Mouse (Mus musculus) midbrain, embryonic 15.5 days (tissue): ENCODE measurements around the gene Itga2. TPM values are rescaled to one million over a fixed set of nuclear protein-coding genes. Genes with fewer than 3 reads are reported as not detected.

ENCODE experiments used
- ATAC-seq: fragments of 200-750 bp; cut with Nextera tagmentation; replicated peaks from 2 replicates; pipeline ENCODE4 v1.8.0; 2017; ENCODE audit warnings: moderate TSS enrichment
- H3K27ac ChIP-seq: fragments of 300-500 bp; sonication (generic); 2 replicates; pipeline ENCODE4 v1.5.1; 2015; ENCODE audit warnings: mild to moderate bottlenecking, inconsistent platforms
- H3K27me3 ChIP-seq: fragments of 300-500 bp; sonication (generic); replicated peaks from 2 replicates; pipeline ENCODE4 v1.6.1; 2015; ENCODE audit warnings: inconsistent platforms
- H3K36me3 ChIP-seq: fragments of 300-500 bp; sonication (generic); replicated peaks from 2 replicates; pipeline ENCODE4 v1.6.1; 2015; ENCODE audit warnings: inconsistent platforms
- H3K4me1 ChIP-seq: fragments of 300-500 bp; sonication (generic); 2 replicates; pipeline ENCODE4 v1.6.1; 2015; ENCODE audit warnings: inconsistent platforms
- H3K4me2 ChIP-seq: fragments of 300-500 bp; sonication (generic); 2 replicates; pipeline ENCODE4 v1.6.1; 2015; ENCODE audit warnings: inconsistent platforms, mild to moderate bottlenecking, moderate library complexity
- H3K4me3 ChIP-seq: fragments of 300-500 bp; sonication (generic); 2 replicates; pipeline ENCODE4 v1.5.1; 2015; ENCODE audit warnings: mild to moderate bottlenecking, inconsistent platforms
- H3K9ac ChIP-seq: fragments of 300-500 bp; sonication (generic); 2 replicates; pipeline ENCODE4 v1.6.1; 2015; ENCODE audit warnings: mild to moderate bottlenecking, inconsistent platforms
- H3K9me3 ChIP-seq: fragments of 300-500 bp; sonication (generic); 2 replicates; pipeline ENCODE4 v1.6.1; 2016; ENCODE audit warnings: inconsistent platforms
- WGBS: fragments of 180-500 bp; shearing (Covaris S2); methylation state at CpG from one replicate; pipeline ENCODE4 v1.1.7; 2015; ENCODE audit warnings: mixed read lengths; 5-methylcytosine and 5-hydroxymethylcytosine counted together
- polyA plus RNA-seq: library from polyadenylated mRNA; unstranded; fragments of >200 nt; fragmentation: Nextera tagmentation; extraction: Ambion mirVana; gene quantifications from 2 replicates; pipeline ENCODE4 v1.2.1, GENCODE M21; 2015

Gene Itga2
- polyA plus RNA-seq, 1 experiment from 2014 or later = 1.5 TPM

DNA sequence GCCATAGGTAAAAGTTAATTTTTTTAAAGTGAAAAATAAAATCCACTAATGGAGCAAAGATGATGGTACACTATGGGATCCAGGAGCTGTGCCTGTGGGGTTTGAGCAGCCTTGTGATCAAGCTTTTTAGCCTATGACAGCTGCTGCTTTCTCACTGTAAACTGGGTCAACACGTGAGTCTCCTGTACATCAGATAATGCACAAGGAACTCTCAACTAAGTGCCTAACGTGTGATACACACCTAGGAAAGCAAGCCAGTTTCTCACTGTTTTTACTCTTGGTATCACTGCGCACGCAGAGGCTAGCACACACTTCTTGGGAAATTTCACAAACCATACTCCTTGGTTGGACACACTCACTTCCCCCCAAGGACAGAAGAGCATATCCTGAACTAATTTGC is 17.3 kb downstream of the Itga2 start:
- WGBS = 90% methylated on average over 4 of the region's 4 CpGs
- H3K4me2 ChIP-seq = no peak overlapping the region
- no peaks in the 10 kb centered on the region for H3K27me3 ChIP-seq
- H3K4me3 ChIP-seq = no peak overlapping the region
- no peaks in the 10 kb centered on the region for H3K9me3 ChIP-seq
- no peaks in the 10 kb centered on the region for H3K4me1 ChIP-seq
- no peak for ATAC-seq
- no peaks in the 10 kb centered on the region for H3K36me3 ChIP-seq
- H3K27ac ChIP-seq = no peak overlapping the region
- H3K9ac ChIP-seq = no peak overlapping the region

DNA sequence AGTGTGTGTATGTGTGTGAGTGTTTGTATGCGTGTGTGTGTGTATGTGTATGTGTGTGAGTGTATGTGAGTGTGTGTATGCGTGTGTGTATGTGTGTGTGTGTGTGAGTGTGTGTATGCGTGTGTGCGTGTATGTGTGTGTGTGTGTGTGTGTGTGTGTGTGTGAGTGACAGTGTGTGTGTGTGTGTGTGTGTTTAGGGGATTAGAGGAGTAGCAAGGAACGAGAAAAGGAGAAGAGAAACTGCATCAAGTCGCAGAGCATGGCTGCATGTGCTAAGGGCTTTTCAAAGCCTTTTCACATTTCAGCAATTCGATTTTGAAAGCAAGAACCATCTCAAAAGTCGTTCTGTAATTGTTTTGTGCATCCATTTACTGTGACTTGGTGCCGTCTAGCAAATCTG is 21.3 kb downstream of the Itga2 start:
- Histone ChIP-seq H3K9me3 (no peaks in the 10 kb centered on the region), H3K4me1 (no peaks in the 10 kb centered on the region), H3K9ac (no peak overlapping the region), H3K27ac (no peak overlapping the region), H3K36me3 (no peaks in the 10 kb centered on the region), H3K4me3 (no peak overlapping the region), H3K27me3 (no peaks in the 10 kb centered on the region), H3K4me2 (no peak overlapping the region)
- ATAC-seq = no peak
- WGBS = 74% methylated on average over 9 of the region's 9 CpGs

DNA sequence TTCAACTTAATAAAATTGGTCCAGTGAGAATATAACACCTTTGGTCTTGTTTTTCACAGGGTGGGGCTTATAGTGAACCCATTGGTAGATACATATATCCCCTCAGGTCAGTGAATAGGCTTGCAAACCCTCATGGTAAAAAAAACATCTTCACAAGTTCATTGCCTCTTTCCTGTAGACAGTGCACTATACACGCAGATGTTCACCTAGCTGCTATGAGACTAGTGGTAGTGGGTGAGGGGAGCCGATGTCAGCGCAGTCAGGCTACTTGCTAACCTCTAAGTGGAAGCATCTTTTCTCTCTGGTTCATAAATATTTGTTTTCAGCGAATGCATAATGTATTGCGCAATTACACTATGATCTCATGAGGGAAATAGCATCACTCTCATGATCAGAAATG is 22.4 kb downstream of the Itga2 start:
- H3K4me3 ChIP-seq = no peak overlapping the region
- H3K4me1 ChIP-seq = no peaks in the 10 kb centered on the region
- H3K27me3 ChIP-seq = no peaks in the 10 kb centered on the region
- no peaks in the 10 kb centered on the region for H3K36me3 ChIP-seq
- H3K4me2 ChIP-seq = no peak overlapping the region
- ATAC-seq = no peak
- no peak overlapping the region for H3K9ac ChIP-seq
- H3K27ac ChIP-seq = no peak overlapping the region
- WGBS = 89% methylated on average over 5 of the region's 5 CpGs
- H3K9me3 ChIP-seq = no peaks in the 10 kb centered on the region

DNA sequence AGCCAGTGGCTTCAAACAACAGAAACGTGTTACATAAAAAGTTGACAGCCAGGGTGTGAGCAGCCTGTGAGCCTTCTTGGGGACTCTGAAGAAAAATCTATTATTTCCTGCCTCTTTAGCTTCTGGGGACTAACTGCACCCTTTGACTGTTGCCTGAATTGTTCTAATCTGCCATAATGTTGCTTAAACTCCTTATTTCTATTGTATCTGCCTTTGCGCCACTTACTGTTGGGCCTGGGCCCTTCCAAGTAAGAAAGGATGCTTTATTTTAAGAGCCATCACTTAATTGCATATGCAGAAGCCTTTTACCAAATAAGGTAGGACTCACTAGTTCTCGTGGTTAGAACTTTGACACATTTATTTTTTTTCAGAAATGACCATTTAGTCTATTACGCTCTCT is 24.0 kb downstream of the Itga2 start:
- no peak overlapping the region for H3K9ac ChIP-seq
- no peaks in the 10 kb centered on the region for H3K9me3 ChIP-seq
- no peak overlapping the region for H3K4me2 ChIP-seq
- no peaks in the 10 kb centered on the region for H3K27me3 ChIP-seq
- no peaks in the 10 kb centered on the region for H3K4me1 ChIP-seq
- WGBS = 79% methylated on average over 4 of the region's 4 CpGs
- no peak overlapping the region for H3K4me3 ChIP-seq
- H3K27ac ChIP-seq = no peak overlapping the region
- ATAC-seq = no peak
- H3K36me3 ChIP-seq = no peaks in the 10 kb centered on the region

DNA sequence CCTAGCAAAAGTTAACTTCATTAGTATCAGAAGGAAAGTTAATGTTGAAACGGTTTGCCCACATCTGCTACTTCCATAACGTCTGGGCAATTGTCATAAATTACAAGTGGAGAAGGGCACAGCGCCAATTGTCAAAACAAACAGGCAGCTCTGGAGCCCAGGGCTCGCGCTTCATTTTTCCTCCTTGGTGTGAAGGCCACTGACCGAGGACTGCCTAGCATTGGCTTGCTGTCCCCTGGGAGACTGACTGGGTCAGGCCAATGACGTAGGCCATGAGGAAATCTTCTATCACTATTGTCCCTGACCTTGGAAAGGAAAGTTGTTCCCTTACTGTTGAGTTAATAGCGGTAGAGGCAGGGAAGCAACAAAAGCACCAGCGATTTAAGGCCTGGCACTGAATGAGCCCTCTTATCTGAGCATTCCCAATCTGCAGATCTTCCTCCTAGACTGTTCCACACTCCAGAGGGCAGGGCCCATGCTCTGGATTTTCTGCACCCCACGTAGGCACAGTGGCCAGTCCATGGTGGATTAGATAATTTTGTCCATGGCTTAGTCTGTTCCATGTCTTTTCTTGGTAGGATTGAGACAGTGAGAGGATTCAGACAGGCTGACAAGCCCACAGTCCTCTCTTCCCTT is 35.0 kb downstream of the Itga2 start:
- Histone ChIP-seq H3K9me3 (no peaks in the 10 kb centered on the region), H3K36me3 (no peaks in the 10 kb centered on the region), H3K4me3 (no peak overlapping the region), H3K4me2 (no peak overlapping the region), H3K27me3 (no peaks in the 10 kb centered on the region), H3K27ac (no peak overlapping the region), H3K9ac (no peak overlapping the region), H3K4me1 (no peaks in the 10 kb centered on the region)
- 83% methylated on average over 10 of the region's 10 CpGs for WGBS
- no peak for ATAC-seq

DNA sequence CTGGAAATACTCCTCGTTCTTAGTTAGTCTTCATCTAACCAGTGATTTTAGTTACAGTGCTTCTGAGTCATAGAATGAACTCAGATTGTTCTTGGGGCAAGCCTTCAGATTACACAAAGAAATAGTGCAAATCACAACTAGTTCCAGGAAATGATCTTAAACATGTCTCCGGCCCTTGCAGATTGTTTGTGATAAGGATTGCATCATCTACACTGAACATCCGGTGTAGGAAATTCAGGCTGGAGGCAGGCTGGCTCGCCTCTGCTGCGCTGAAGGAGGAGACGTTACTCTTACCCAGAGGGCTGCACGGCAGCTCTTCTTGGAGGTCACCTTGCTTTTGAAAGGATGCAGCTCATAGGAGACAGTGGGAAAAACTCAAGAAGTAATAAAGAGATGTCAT is 36.0 kb downstream of the Itga2 start:
- no peaks in the 10 kb centered on the region for H3K36me3 ChIP-seq
- H3K9me3 ChIP-seq = no peaks in the 10 kb centered on the region
- H3K4me2 ChIP-seq = no peak overlapping the region
- H3K9ac ChIP-seq = no peak overlapping the region
- no peaks in the 10 kb centered on the region for H3K27me3 ChIP-seq
- H3K4me1 ChIP-seq = no peaks in the 10 kb centered on the region
- WGBS = 89% methylated on average over 7 of the region's 7 CpGs
- no peak overlapping the region for H3K27ac ChIP-seq
- no peak overlapping the region for H3K4me3 ChIP-seq
- ATAC-seq = no peak

DNA sequence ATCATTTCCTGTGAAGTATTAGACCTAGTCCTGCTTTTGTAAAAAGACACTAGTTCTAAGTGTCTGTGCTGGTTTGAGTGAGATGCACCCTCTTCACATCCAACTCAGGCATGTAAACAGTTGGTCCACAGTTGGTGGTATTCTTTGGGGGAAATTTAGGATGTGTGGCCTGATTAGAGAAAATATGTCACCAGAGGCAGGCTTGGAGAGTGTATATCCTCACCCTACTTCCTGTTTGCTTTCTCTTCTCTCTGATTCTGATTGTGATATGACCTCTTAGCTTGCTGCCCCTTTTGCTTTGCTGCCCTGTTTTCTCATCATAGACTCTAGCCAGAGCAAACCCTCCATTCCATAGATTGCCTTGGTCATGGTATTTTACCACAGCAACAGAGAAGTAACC is 37.2 kb downstream of the Itga2 start:
- Histone ChIP-seq H3K9ac (no peak overlapping the region), H3K27ac (no peak overlapping the region), H3K9me3 (no peaks in the 10 kb centered on the region), H3K36me3 (no peaks in the 10 kb centered on the region), H3K4me2 (no peak overlapping the region), H3K4me1 (no peaks in the 10 kb centered on the region), H3K4me3 (no peak overlapping the region), H3K27me3 (no peaks in the 10 kb centered on the region)
- ATAC-seq = no peak

DNA sequence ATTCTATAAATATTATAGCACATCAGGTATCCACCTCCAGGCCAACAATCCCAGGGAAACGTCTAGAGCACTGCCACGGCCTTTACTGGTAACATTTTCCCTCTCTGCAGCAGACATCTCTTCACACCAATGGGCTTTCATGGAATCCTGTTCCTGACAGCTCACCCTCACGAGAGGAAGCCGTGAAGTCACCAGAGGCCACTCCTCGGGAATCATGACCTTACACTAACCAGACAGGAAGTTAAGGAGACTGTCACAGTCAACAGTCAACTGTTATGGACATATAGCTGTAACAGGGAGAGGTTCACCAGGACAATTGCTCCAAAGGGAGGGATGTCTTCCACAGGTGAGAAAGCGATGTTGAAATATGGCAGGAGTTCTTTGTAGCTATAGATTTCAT is 40.2 kb downstream of the Itga2 start:
- Histone ChIP-seq H3K4me2 (no peak overlapping the region), H3K27me3 (no peaks in the 10 kb centered on the region), H3K4me1 (no peaks in the 10 kb centered on the region), H3K4me3 (no peak overlapping the region), H3K9me3 (no peaks in the 10 kb centered on the region), H3K9ac (no peak overlapping the region), H3K36me3 (no peaks in the 10 kb centered on the region), H3K27ac (no peak overlapping the region)
- WGBS = 84% methylated on average over 6 of the region's 6 CpGs
- no peak for ATAC-seq

DNA sequence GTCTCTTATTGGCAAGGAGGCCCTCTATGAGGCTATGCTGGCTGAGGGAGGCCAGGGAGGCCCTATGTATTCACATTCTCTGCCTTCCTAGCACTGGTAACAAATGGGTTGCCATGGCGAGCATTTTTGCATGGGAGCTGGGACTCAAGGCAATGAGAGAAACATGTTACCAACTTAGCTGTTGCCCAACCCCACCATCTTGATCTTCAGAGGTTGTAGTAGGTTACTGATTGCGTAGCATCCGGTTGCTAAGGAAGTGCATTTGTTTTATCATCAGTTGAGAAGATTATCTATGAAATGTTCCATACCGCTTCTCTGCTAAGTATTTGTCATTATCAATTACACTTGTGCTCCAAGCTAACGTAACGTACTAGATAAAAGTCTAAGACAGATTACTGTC is 44.2 kb downstream of the Itga2 start:
- no peaks in the 10 kb centered on the region for H3K4me1 ChIP-seq
- ATAC-seq = no peak

DNA sequence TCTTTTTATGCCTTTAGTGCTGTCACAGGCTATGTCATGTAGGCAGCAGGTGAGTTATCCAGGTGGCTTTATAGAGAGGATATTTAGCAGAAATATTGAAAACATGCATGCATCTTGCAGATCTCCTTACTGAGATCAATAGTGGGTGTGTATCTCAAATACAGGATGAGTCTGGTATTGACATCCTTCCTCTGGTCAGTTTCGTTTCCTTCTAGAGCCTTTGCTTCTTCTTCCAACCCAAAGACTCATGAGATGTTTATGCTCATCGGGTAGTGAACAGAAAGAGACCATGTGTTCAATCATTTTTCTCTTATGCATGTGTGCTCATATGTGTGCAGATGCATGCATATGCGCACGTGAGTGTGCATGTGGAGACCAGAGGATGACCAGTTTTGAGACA is 44.6 kb downstream of the Itga2 start:
- no peaks in the 10 kb centered on the region for H3K4me1 ChIP-seq
- no peak for ATAC-seq
- no peak overlapping the region for H3K4me3 ChIP-seq
- 91% methylated on average over 4 of the region's 4 CpGs for WGBS
- H3K9ac ChIP-seq = no peak overlapping the region
- no peak overlapping the region for H3K27ac ChIP-seq
- no peaks in the 10 kb centered on the region for H3K27me3 ChIP-seq
- no peaks in the 10 kb centered on the region for H3K9me3 ChIP-seq
- no peak overlapping the region for H3K4me2 ChIP-seq
- H3K36me3 ChIP-seq = no peaks in the 10 kb centered on the region

More for the DNA sequence above, 44.2 kb downstream of the Itga2 start:
- Histone ChIP-seq H3K9ac (no peak overlapping the region), H3K4me3 (no peak overlapping the region), H3K36me3 (no peaks in the 10 kb centered on the region), H3K9me3 (no peaks in the 10 kb centered on the region), H3K27ac (no peak overlapping the region), H3K27me3 (no peaks in the 10 kb centered on the region), H3K4me2 (no peak overlapping the region)
- 91% methylated on average over 6 of the region's 6 CpGs for WGBS

DNA sequence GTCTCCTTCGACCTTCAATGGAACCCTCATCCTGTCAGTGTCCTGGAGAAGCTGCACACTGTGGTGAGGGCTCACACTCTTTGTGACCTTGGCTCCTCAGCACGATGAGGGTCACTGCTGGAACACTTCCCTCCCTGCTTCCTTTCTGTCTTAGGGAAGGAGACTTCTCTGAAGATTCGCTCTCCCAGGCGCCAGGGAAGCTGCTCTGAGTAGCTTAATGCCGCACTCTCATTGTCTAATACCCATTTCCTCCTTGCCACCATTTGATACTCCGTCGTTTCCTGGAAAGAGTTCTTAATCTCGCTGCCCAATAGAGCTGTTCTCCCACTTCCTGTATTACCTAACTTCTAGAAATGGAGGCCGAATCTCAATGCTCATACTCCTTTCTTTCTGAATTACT is 46.7 kb downstream of the Itga2 start:
- Histone ChIP-seq H3K27me3 (no peaks in the 10 kb centered on the region), H3K27ac (no peak overlapping the region), H3K4me3 (no peak overlapping the region), H3K4me2 (no peak overlapping the region), H3K36me3 (no peaks in the 10 kb centered on the region), H3K9me3 (no peaks in the 10 kb centered on the region), H3K4me1 (no peaks in the 10 kb centered on the region), H3K9ac (no peak overlapping the region)
- WGBS = 71% methylated on average over 9 of the region's 9 CpGs
- ATAC-seq = no peak

DNA sequence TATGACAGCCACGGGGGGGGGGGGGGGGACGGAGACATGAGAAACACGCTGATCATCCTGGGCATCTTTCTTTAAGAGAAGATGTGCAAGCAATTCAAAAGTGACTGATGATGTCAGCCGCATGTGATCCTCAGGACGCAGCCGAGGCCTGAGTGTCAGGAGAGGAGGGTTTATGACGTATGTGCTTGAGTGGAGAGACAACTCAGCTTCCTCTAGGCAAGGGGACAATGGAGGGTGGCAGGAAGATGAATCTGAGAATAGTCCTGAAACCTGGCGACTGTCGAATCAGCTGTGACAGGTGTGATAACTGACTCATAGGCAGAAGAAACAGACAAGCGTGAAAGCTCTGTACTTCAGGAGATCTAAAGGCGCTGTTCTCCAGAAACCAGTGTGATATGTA is 53.2 kb downstream of the Itga2 start:
- no peak overlapping the region for H3K27ac ChIP-seq
- no peaks in the 10 kb centered on the region for H3K27me3 ChIP-seq
- no peak overlapping the region for H3K4me2 ChIP-seq
- WGBS = 84% methylated on average over 11 of the region's 11 CpGs
- no peaks in the 10 kb centered on the region for H3K36me3 ChIP-seq
- H3K9me3 ChIP-seq = no peaks in the 10 kb centered on the region
- no peak overlapping the region for H3K4me3 ChIP-seq
- no peaks in the 10 kb centered on the region for H3K4me1 ChIP-seq
- ATAC-seq = no peak
- H3K9ac ChIP-seq = no peak overlapping the region

DNA sequence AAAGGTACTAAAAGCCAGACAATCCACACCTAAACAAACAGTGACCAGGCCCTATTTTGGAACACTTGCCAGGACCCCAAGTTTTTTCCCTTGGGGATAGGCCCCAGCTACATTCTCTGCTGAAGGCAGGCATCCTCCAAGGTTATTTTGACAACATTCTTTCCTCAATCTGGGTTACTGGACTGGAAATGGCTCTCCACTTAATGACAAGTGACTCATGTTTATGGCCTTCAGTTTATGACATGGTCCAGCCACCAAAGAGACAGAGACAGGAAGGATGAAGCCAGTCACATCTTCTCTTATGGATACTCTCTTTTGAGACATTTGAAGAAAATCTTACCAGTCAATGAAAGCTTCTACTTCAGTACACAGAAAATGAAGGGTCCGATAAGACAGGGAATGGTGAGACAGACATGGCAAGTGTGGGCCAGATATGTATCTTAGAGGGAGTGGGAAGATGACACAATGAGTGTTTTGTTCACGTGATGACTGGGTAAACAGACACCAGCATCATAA is 55.8 kb downstream of the Itga2 start:
- Histone ChIP-seq H3K4me3 (no peak overlapping the region), H3K27me3 (no peaks in the 10 kb centered on the region), H3K27ac (no peak overlapping the region), H3K36me3 (no peaks in the 10 kb centered on the region), H3K9me3 (no peaks in the 10 kb centered on the region), H3K4me2 (no peak overlapping the region), H3K4me1 (no peaks in the 10 kb centered on the region), H3K9ac (no peak overlapping the region)
- 85% methylated on average over 2 of the region's 2 CpGs for WGBS
- no peak for ATAC-seq
